Mouse (Mus musculus) midbrain, embryonic 14.5 days (tissue): Measurements from ENCODE around the gene Lyz1. TPM values are rescaled to one million over a fixed set of nuclear protein-coding genes. Genes with fewer than 3 reads are reported as not detected.

Source experiments
- ATAC-seq: fragments of 200-750 bp; cut with Nextera tagmentation; 2 replicates; pipeline ENCODE4 v1.8.0; 2017; ENCODE audit warnings: moderate number of reproducible peaks, moderate library complexity; ENCODE audit not compliant: low FRiP score, low TSS enrichment
- DNase-seq: peaks from one replicate; pipeline ENCODE4 v3.0.0-alpha.2; 2015
- H3K27ac ChIP-seq: fragments of 300-500 bp; sonication (generic); replicated peaks from 2 replicates; pipeline ENCODE4 v1.5.1; 2014; ENCODE audit warnings: mild to moderate bottlenecking, low read depth, low read length, moderate library complexity
- H3K27me3 ChIP-seq: fragments of 300-500 bp; sonication (generic); 2 replicates; pipeline ENCODE4 v1.6.1; 2014; ENCODE audit warnings: low read length, control low read depth, mixed read lengths; ENCODE audit not compliant: control insufficient read depth, insufficient read depth
- H3K36me3 ChIP-seq: fragments of 300-500 bp; sonication (generic); 2 replicates; pipeline ENCODE4 v1.6.1; 2014; ENCODE audit warnings: low read length, control low read depth; ENCODE audit not compliant: control insufficient read depth, insufficient read depth
- H3K4me1 ChIP-seq: fragments of 300-500 bp; sonication (generic); 2 replicates; pipeline ENCODE4 v1.6.1; 2014; ENCODE audit warnings: mild to moderate bottlenecking, antibody characterized with exemption, low read length, control low read depth; ENCODE audit not compliant: control insufficient read depth, insufficient read depth
- H3K4me2 ChIP-seq: fragments of 300-500 bp; sonication (generic); 2 replicates; pipeline ENCODE4 v1.6.1; 2014; ENCODE audit warnings: mild to moderate bottlenecking, low read length, moderate library complexity
- H3K4me3 ChIP-seq: fragments of 300-500 bp; sonication (generic); replicated peaks from 2 replicates; pipeline ENCODE4 v1.5.1; 2014; ENCODE audit warnings: low read depth, low read length
- H3K9ac ChIP-seq: fragments of 300-500 bp; sonication (generic); replicated peaks from 2 replicates; pipeline ENCODE4 v1.6.1; 2014; ENCODE audit warnings: mild to moderate bottlenecking, low read length, moderate library complexity
- H3K9me3 ChIP-seq: fragments of 300-500 bp; sonication (generic); 2 replicates; pipeline ENCODE4 v1.6.1; 2016; ENCODE audit warnings: low read length, control low read depth, mixed read lengths; ENCODE audit not compliant: control insufficient read depth
- WGBS: fragments of 180-500 bp; shearing (Covaris S2); extraction: QIAGEN DNeasy Blood & Tissue Kit; methylation state at CpG from one replicate; pipeline ENCODE4 v1.1.7; 2014; 5-methylcytosine and 5-hydroxymethylcytosine counted together
- polyA plus RNA-seq: library from polyadenylated mRNA; unstranded; fragments of >200 nt; fragmentation: Nextera tagmentation; extraction: Ambion mirVana; gene quantifications from 2 replicates; pipeline ENCODE4 v1.2.1, GENCODE M21; 2014

Gene Lyz1
- polyA plus RNA-seq, result not detected in 2 replicates

- Histone ChIP-seq H3K9ac (no peak within 1 kb of the TSS), H3K4me3 (no peak within 1 kb of the TSS), H3K9me3 (no peaks in the 10 kb centered on the region), H3K27me3 (no peaks in the 10 kb centered on the region), H3K27ac (no peak within 1 kb of the TSS), H3K4me2 (no peak within 1 kb of the TSS), H3K36me3 (no peaks in the 10 kb centered on the region), H3K4me1 (no peaks in the 10 kb centered on the region)
- WGBS, result 71% methylated on average over 5 of the region's 5 CpGs
- no peak for ATAC-seq
- DNase-seq, result no peak
Measured at GRCm38 (mm10) chr10:117292671-117293070, at the start of gene Lyz1. Gene Lyz1, minus strand, starts transcription at chr10:117292868.

DNA sequence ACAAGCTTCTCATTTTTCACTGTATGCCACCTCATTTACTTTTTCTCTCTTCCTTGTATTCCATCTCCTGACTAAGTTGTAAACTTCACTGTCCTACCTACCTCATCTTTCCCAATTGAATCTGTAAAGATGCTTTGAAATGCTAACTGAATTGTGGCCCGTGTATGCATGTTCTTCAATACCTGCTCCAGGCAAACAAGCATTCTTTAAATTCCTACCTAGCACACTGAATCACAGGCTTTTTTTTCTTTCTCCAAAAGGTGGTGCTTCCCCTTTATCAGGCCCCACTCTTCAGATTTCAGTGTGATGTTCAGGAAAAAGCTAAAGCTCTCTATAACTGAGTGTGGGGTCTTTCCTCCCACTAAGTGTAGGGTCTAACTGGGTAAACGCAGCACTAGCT is 49.7 kb upstream of the Lyz1 start:
- WGBS, result 81% methylated on average over 2 of the region's 2 CpGs
- Histone ChIP-seq H3K36me3 (peaks cover 9% of the 10 kb centered on the region), H3K4me2 (no peak overlapping the region)

GRCm38 (mm10) chr10:117341029-117341428 is 48.4 kb upstream of the Lyz1 start:
- no peaks in the 10 kb centered on the region for H3K27me3 ChIP-seq
- H3K4me3 ChIP-seq, result no peak overlapping the region
- peaks cover 2% of the 10 kb centered on the region; the same call in 1 of the 2 replicates for H3K36me3 ChIP-seq
- no peak overlapping the region for H3K4me2 ChIP-seq
- WGBS, result 84% methylated on average over 4 of the region's 4 CpGs
- H3K9me3 ChIP-seq, result no peaks in the 10 kb centered on the region
- H3K4me1 ChIP-seq, result no peaks in the 10 kb centered on the region
- no peak overlapping the region for H3K27ac ChIP-seq
- H3K9ac ChIP-seq, result no peak overlapping the region
- peak; percentile 25 for DNase-seq
- ATAC-seq, result no peak

More for the DNA sequence above, 49.7 kb upstream of the Lyz1 start:
- Histone ChIP-seq H3K27ac (no peak overlapping the region), H3K4me3 (no peak overlapping the region), H3K9ac (no peak overlapping the region), H3K4me1 (no peaks in the 10 kb centered on the region), H3K27me3 (no peaks in the 10 kb centered on the region), H3K9me3 (no peaks in the 10 kb centered on the region)
- ATAC-seq (no peak), DNase-seq (no peak)

- no peaks in the 10 kb centered on the region for H3K27me3 ChIP-seq
- ATAC-seq (no peak), DNase-seq (no peak)
- WGBS, result 85% methylated on average over 7 of the region's 7 CpGs
- H3K4me2 ChIP-seq, result no peak overlapping the region
- H3K9ac ChIP-seq, result no peak overlapping the region
- H3K4me1 ChIP-seq, result no peaks in the 10 kb centered on the region
- H3K9me3 ChIP-seq, result no peaks in the 10 kb centered on the region
- H3K4me3 ChIP-seq, result no peak overlapping the region
- no peaks in the 10 kb centered on the region for H3K36me3 ChIP-seq
- no peak overlapping the region for H3K27ac ChIP-seq
Measured at GRCm38 (mm10) chr10:117339241-117339640, 46.6 kb upstream of the Lyz1 start.

- H3K4me1 ChIP-seq, result no peaks in the 10 kb centered on the region
- no peak overlapping the region for H3K9ac ChIP-seq
- ATAC-seq (no peak), DNase-seq (peak; percentile 29)
- H3K4me2 ChIP-seq, result no peak overlapping the region
- H3K27ac ChIP-seq, result no peak overlapping the region
- no peak overlapping the region for H3K4me3 ChIP-seq
- H3K27me3 ChIP-seq, result no peaks in the 10 kb centered on the region
- H3K36me3 ChIP-seq, result no peaks in the 10 kb centered on the region
- H3K9me3 ChIP-seq, result no peaks in the 10 kb centered on the region
Measured at GRCm38 (mm10) chr10:117337946-117338345, 45.3 kb upstream of the Lyz1 start.

DNA sequence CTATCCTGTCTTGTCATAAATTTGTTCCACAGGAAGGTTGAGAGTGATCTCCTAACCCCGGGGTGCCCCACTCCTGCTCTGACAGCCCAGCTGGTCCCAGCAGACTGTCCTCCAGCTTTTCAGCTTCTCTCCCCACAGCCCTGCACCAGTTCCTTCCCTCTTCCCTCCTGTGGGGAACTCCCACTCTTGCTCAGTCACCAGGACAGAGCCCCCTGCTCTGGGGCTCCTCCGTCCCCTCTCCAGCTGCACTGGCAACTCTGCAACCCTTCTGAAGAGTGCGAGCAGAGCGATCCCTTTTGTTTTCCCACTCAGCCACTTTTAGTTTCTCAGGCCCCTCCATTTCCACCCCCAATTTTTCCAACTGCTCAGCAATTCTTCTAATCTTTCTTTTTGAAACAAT is 43.0 kb upstream of the Lyz1 start:
- no peak overlapping the region for H3K4me2 ChIP-seq
- no peaks in the 10 kb centered on the region for H3K36me3 ChIP-seq
- H3K9me3 ChIP-seq, result no peaks in the 10 kb centered on the region
- no peak overlapping the region for H3K27ac ChIP-seq
- H3K9ac ChIP-seq, result no peak overlapping the region
- WGBS, result 29% methylated on average over 4 of the region's 4 CpGs
- ATAC-seq, result 0 out of 2 replicates have a peak, but pooled peaks have one; percentile 34
- H3K4me1 ChIP-seq, result no peaks in the 10 kb centered on the region
- H3K4me3 ChIP-seq, result no peak overlapping the region
- no peaks in the 10 kb centered on the region for H3K27me3 ChIP-seq
- no peak for DNase-seq

DNA sequence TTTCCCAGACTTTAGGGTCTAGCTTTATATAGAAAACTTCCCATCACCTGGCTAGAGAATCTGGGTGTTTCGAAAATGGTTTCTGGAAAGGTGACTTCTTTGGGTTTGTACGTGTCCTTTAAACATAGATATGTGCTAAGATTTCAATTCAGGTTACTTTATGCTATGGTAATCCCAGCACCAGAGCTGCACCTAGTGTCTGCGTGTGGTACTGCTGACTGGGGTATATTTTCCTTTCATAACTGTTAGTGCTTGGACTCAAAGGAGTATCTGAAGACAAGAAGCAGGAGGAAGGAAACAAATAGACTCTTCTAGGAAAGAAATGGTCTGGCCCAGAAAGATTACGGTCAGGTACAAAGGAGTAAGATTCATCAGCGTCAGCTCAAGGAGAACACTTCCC is 37.9 kb upstream of the Lyz1 start:
- no peak overlapping the region for H3K4me3 ChIP-seq
- H3K27ac ChIP-seq, result no peak overlapping the region
- H3K4me1 ChIP-seq, result no peaks in the 10 kb centered on the region
- H3K9me3 ChIP-seq, result no peaks in the 10 kb centered on the region
- DNase-seq (peak; percentile 31), ATAC-seq (no peak)
- H3K9ac ChIP-seq, result no peak overlapping the region
- H3K27me3 ChIP-seq, result no peaks in the 10 kb centered on the region
- H3K36me3 ChIP-seq, result no peaks in the 10 kb centered on the region
- WGBS, result 78% methylated on average over 5 of the region's 5 CpGs
- H3K4me2 ChIP-seq, result no peak overlapping the region

DNA sequence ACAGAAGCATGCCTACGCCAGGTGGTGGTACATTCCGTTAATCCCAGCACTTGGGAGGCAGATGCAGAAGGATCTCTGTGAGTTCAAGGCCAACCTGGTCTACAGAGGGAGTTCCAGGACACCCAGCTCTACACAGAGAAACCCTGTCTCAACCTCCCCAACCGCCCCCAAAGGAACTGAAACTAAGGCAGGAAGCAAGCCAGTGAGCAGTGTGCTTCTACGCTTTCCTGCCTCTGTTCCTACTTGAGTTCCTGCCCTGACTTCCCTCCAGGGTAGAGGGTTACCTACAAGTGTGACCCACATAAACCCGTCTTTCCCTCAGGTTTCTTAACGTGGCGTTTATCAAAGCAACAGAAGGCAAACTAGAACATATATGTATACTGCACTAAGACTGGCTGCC is 31.1 kb upstream of the Lyz1 start:
- no peaks in the 10 kb centered on the region for H3K9me3 ChIP-seq
- no peak overlapping the region for H3K27ac ChIP-seq
- DNase-seq, result no peak
- no peak overlapping the region for H3K4me3 ChIP-seq
- H3K4me1 ChIP-seq, result no peaks in the 10 kb centered on the region
- WGBS, result 93% methylated on average over 7 of the region's 7 CpGs
- no peaks in the 10 kb centered on the region for H3K36me3 ChIP-seq
- ATAC-seq, result no peak
- H3K27me3 ChIP-seq, result no peaks in the 10 kb centered on the region
- no peak overlapping the region for H3K9ac ChIP-seq
- no peak overlapping the region for H3K4me2 ChIP-seq

- H3K9me3 ChIP-seq, result no peaks in the 10 kb centered on the region
Measured at GRCm38 (mm10) chr10:117322630-117323029, 30.0 kb upstream of the Lyz1 start.

More at GRCm38 (mm10) chr10:117322630-117323029, 30.0 kb upstream of the Lyz1 start:
- ATAC-seq (no peak), DNase-seq (no peak)
- H3K27me3 ChIP-seq, result no peaks in the 10 kb centered on the region
- H3K4me3 ChIP-seq, result no peak overlapping the region
- no peak overlapping the region for H3K4me2 ChIP-seq
- H3K9ac ChIP-seq, result no peak overlapping the region
- WGBS, result 94% methylated on average over 5 of the region's 5 CpGs
- no peaks in the 10 kb centered on the region for H3K4me1 ChIP-seq
- H3K36me3 ChIP-seq, result no peaks in the 10 kb centered on the region
- H3K27ac ChIP-seq, result no peak overlapping the region
